Mouse (Mus musculus) retina, embryonic 14.5 days (tissue): Measurements from ENCODE around the gene Ap3d1.

Experiments used
- DNase-seq: peaks from one replicate; pipeline ENCODE4 v3.0.0-alpha.2; 2015; ENCODE audit warnings: low spot score

Ap3d1 gene

GRCm38 (mm10) chr10:80704418-80704817, 37.6 kb downstream of the Ap3d1 start:
- DNase-seq: no peak

GRCm38 (mm10) chr10:80703643-80704042, 38.4 kb downstream of the Ap3d1 start:
- no peak for DNase-seq

- DNase-seq: peak; percentile 82
These were observed 39.3 kb downstream of the Ap3d1 start for GRCm38 (mm10) chr10:80702536-80703390.

GRCm38 (mm10) chr10:80701721-80702535, 40.1 kb downstream of the Ap3d1 start, which contains the start of the genes Mob3a and Izumo4:
TSS of gene Mob3a (minus strand) at chr10:80701977.
TSS of gene Izumo4 (plus strand) at chr10:80702184.
- peak; percentile 99 for DNase-seq

- DNase-seq: no peak
These were observed 41.3 kb downstream of the Ap3d1 start for GRCm38 (mm10) chr10:80700732-80701131.

GRCm38 (mm10) chr10:80700038-80700504, 42.0 kb downstream of the Ap3d1 start:
- no peak for DNase-seq

- DNase-seq: no peak
These were observed 43.5 kb downstream of the Ap3d1 start for GRCm38 (mm10) chr10:80698605-80699004.

- no peak for DNase-seq
These were observed 44.3 kb downstream of the Ap3d1 start for GRCm38 (mm10) chr10:80697812-80698211.

GRCm38 (mm10) chr10:80697393-80697787, 44.7 kb downstream of the Ap3d1 start:
- DNase-seq: no peak

GRCm38 (mm10) chr10:80696502-80697392, 45.3 kb downstream of the Ap3d1 start:
- DNase-seq: no peak

GRCm38 (mm10) chr10:80695801-80696501, 46.1 kb downstream of the Ap3d1 start:
- no peak for DNase-seq

- no peak for DNase-seq
These were observed 46.9 kb downstream of the Ap3d1 start for GRCm38 (mm10) chr10:80695186-80695585.

GRCm38 (mm10) chr10:80694159-80694938, 47.7 kb downstream of the Ap3d1 start:
- no peak for DNase-seq

GRCm38 (mm10) chr10:80693401-80694045, 48.5 kb downstream of the Ap3d1 start:
- no peak for DNase-seq

GRCm38 (mm10) chr10:80692249-80693165, 49.6 kb downstream of the Ap3d1 start:
- DNase-seq: no peak

GRCm38 (mm10) chr10:80687850-80688249, 54.2 kb downstream of the Ap3d1 start:
- peak; percentile 75 for DNase-seq

GRCm38 (mm10) chr10:80686617-80687016, 55.4 kb downstream of the Ap3d1 start:
- no peak for DNase-seq

- DNase-seq: no peak
These were observed 57.1 kb downstream of the Ap3d1 start for GRCm38 (mm10) chr10:80684984-80685383.

- peak; percentile 69 for DNase-seq
These were observed 57.9 kb downstream of the Ap3d1 start for GRCm38 (mm10) chr10:80684214-80684613.
